Mouse (Mus musculus) kidney, embryonic 16.5 days (tissue): ENCODE data around the gene Snapc3. TPM values are rescaled to one million over a fixed set of nuclear protein-coding genes. Genes with fewer than 3 reads are reported as not detected.
"Not testable (repeated sequence)": the region's sequence is repeated elsewhere in the genome, so short reads cannot be mapped to it uniquely, and the experiment has no call there.

Source experiments
- ATAC-seq: fragments of 200-750 bp; cut with Nextera tagmentation; 2 replicates; pipeline ENCODE4 v1.8.0; 2017; ENCODE audit warnings: moderate TSS enrichment; ENCODE audit not compliant: low FRiP score, low TSS enrichment
- H3K27ac ChIP-seq: fragments of 300-500 bp; sonication (generic); 2 replicates; pipeline ENCODE4 v1.5.1; 2014; ENCODE audit warnings: low read length
- H3K27me3 ChIP-seq: fragments of 300-500 bp; sonication (generic); 2 replicates; pipeline ENCODE4 v1.6.1; 2014; ENCODE audit warnings: low read length, control low read depth, mixed read lengths; ENCODE audit not compliant: insufficient read depth
- H3K36me3 ChIP-seq: fragments of 300-500 bp; sonication (generic); 2 replicates; pipeline ENCODE4 v1.6.1; 2014; ENCODE audit warnings: low read length, control low read depth, mixed read lengths; ENCODE audit not compliant: insufficient read depth
- H3K4me1 ChIP-seq: fragments of 300-500 bp; sonication (generic); 2 replicates; pipeline ENCODE4 v1.6.1; 2014; ENCODE audit warnings: low read length, control low read depth, mixed read lengths; ENCODE audit not compliant: insufficient read depth
- H3K4me2 ChIP-seq: fragments of 300-500 bp; sonication (generic); replicated peaks from 2 replicates; pipeline ENCODE4 v1.6.1; 2014; ENCODE audit warnings: low read depth, low read length
- H3K4me3 ChIP-seq: fragments of 300-500 bp; sonication (generic); 2 replicates; pipeline ENCODE4 v1.5.1; 2014; ENCODE audit warnings: mild to moderate bottlenecking, low read length
- H3K9ac ChIP-seq: fragments of 300-500 bp; sonication (generic); replicated peaks from 2 replicates; pipeline ENCODE4 v1.6.1; 2014; ENCODE audit warnings: low read length
- H3K9me3 ChIP-seq: fragments of 300-500 bp; sonication (generic); 2 replicates; pipeline ENCODE4 v1.6.1; 2016; ENCODE audit warnings: low read length, control low read depth
- WGBS: fragments of 180-500 bp; shearing (Covaris S2); extraction: QIAGEN DNeasy Blood & Tissue Kit; methylation state at CpG from one replicate; pipeline ENCODE4 v1.1.7; 2014; 5-methylcytosine and 5-hydroxymethylcytosine counted together
- polyA plus RNA-seq: library from polyadenylated mRNA; unstranded; fragments of >200 nt; fragmentation: Nextera tagmentation; extraction: Ambion mirVana; gene quantifications from 2 replicates; pipeline ENCODE4 v1.2.1, GENCODE M21; 2015

Snapc3 gene
- polyA plus RNA-seq, 1 experiment from 2014 or later, result 43.9 TPM

- Histone ChIP-seq H3K4me3 (peak overlapping the region; percentile 82), H3K9me3 (no peaks in the 10 kb centered on the region), H3K4me2 (peak overlapping the region; percentile 73), H3K9ac (peak overlapping the region; percentile 92), H3K4me1 (peaks cover 9% of the 10 kb centered on the region), H3K36me3 (peaks cover 22% of the 10 kb centered on the region), H3K27me3 (no peaks in the 10 kb centered on the region), H3K27ac (no peak overlapping the region)
- WGBS, result 20% methylated on average over 12 of the region's 12 CpGs
- no peak for ATAC-seq
Observed at GRCm38 (mm10) chr4:83485250-83485649, 67.7 kb downstream of the Snapc3 start.

GRCm38 (mm10) chr4:83485735-83486116 is 68.2 kb downstream of the Snapc3 start:
- peaks cover 22% of the 10 kb centered on the region for H3K36me3 ChIP-seq
- peak overlapping the region; percentile 73 for H3K4me2 ChIP-seq
- H3K4me3 ChIP-seq, result peak overlapping the region; percentile 82
- peak; percentile 90 for ATAC-seq
- peak overlapping the region; percentile 92 for H3K9ac ChIP-seq
- H3K27ac ChIP-seq, result peak overlapping the region; percentile 97
- H3K27me3 ChIP-seq, result no peaks in the 10 kb centered on the region
- peaks cover 9% of the 10 kb centered on the region for H3K4me1 ChIP-seq
- H3K9me3 ChIP-seq, result no peaks in the 10 kb centered on the region
- 0% methylated on average over 19 of the region's 40 CpGs for WGBS

GRCm38 (mm10) chr4:83486117-83486901 is 68.8 kb downstream of the Snapc3 start, which contains the start of gene Psip1:
Gene Psip1, minus strand, starts transcription at chr4:83486459.
- WGBS, result under 1% methylated on average over 62 of the region's 86 CpGs
- Histone ChIP-seq H3K9ac (peak within 1 kb of the TSS; percentile 92), H3K4me3 (peak within 1 kb of the TSS; percentile 82), H3K36me3 (peaks cover 17% of the 10 kb centered on the region), H3K27me3 (no peaks in the 10 kb centered on the region), H3K4me1 (peaks cover 9% of the 10 kb centered on the region), H3K4me2 (peak within 1 kb of the TSS; percentile 73), H3K27ac (peak within 1 kb of the TSS; percentile 97), H3K9me3 (no peaks in the 10 kb centered on the region)
- peak; percentile 95 for ATAC-seq

GRCm38 (mm10) chr4:83489121-83489520 is 71.6 kb downstream of the Snapc3 start:
- no peaks in the 10 kb centered on the region for H3K27me3 ChIP-seq
- no peak overlapping the region for H3K9ac ChIP-seq
- no peaks in the 10 kb centered on the region for H3K9me3 ChIP-seq
- H3K27ac ChIP-seq, result no peak overlapping the region
- H3K4me2 ChIP-seq, result no peak overlapping the region
- H3K36me3 ChIP-seq, result no peaks in the 10 kb centered on the region
- H3K4me3 ChIP-seq, result no peak overlapping the region
- no peak for ATAC-seq
- WGBS, result 31% methylated on average over 5 of the region's 5 CpGs
- H3K4me1 ChIP-seq, result peaks cover 9% of the 10 kb centered on the region

GRCm38 (mm10) chr4:83493112-83493511 is 75.6 kb downstream of the Snapc3 start:
- WGBS, result 100% methylated on average over 1 of the region's 1 CpGs
- ATAC-seq, result no peak
- no peaks in the 10 kb centered on the region for H3K27me3 ChIP-seq

GRCm38 (mm10) chr4:83497013-83497412 is 79.5 kb downstream of the Snapc3 start:
- ATAC-seq, H3K4me3 ChIP-seq: not testable (repeated sequence)

More at GRCm38 (mm10) chr4:83493112-83493511, 75.6 kb downstream of the Snapc3 start:
- no peaks in the 10 kb centered on the region for H3K9me3 ChIP-seq
- no peaks in the 10 kb centered on the region for H3K4me1 ChIP-seq
- no peak overlapping the region for H3K4me3 ChIP-seq
- no peaks in the 10 kb centered on the region for H3K36me3 ChIP-seq
- H3K4me2 ChIP-seq, result no peak overlapping the region
- no peak overlapping the region for H3K9ac ChIP-seq
- H3K27ac ChIP-seq, result no peak overlapping the region

GRCm38 (mm10) chr4:83500154-83501036 is 82.9 kb downstream of the Snapc3 start:
- Histone ChIP-seq H3K4me2 (peak overlapping the region; percentile 44), H3K27me3 (no peaks in the 10 kb centered on the region), H3K4me1 (0 out of 2 replicates have a peak, but pooled peaks cover 6% of the 10 kb centered on the region), H3K36me3 (no peaks in the 10 kb centered on the region), H3K27ac (no peak overlapping the region), H3K9ac (no peak overlapping the region; the same call in 1 of the 2 replicates), H3K4me3 (peak overlapping the region; percentile 29), H3K9me3 (no peaks in the 10 kb centered on the region)
- ATAC-seq, result no peak
- WGBS, result 10% methylated on average over 22 of the region's 22 CpGs

More at GRCm38 (mm10) chr4:83497013-83497412, 79.5 kb downstream of the Snapc3 start:
- not testable (repeated sequence) for H3K36me3 ChIP-seq, H3K9me3 ChIP-seq, H3K4me1 ChIP-seq, H3K27ac ChIP-seq, H3K9ac ChIP-seq, H3K27me3 ChIP-seq, H3K4me2 ChIP-seq
- 90% methylated on average over 5 of the region's 5 CpGs for WGBS

- WGBS, result 47% methylated on average over 7 of the region's 7 CpGs
- Histone ChIP-seq H3K9ac (no peak overlapping the region), H3K9me3 (no peaks in the 10 kb centered on the region), H3K27ac (no peak overlapping the region), H3K4me3 (peak overlapping the region; percentile 29; the same call in 1 of the 2 replicates), H3K4me1 (0 out of 2 replicates have a peak, but pooled peaks cover 6% of the 10 kb centered on the region), H3K27me3 (no peaks in the 10 kb centered on the region), H3K36me3 (no peaks in the 10 kb centered on the region), H3K4me2 (peak overlapping the region; percentile 44)
- no peak for ATAC-seq
Observed at GRCm38 (mm10) chr4:83501037-83501430, 83.5 kb downstream of the Snapc3 start.

GRCm38 (mm10) chr4:83509600-83509999 is 92.1 kb downstream of the Snapc3 start:
- no peaks in the 10 kb centered on the region for H3K27me3 ChIP-seq
- ATAC-seq, result no peak
- no peaks in the 10 kb centered on the region for H3K36me3 ChIP-seq
- no peak overlapping the region for H3K4me3 ChIP-seq
- 39% methylated on average over 2 of the region's 2 CpGs for WGBS
- no peak overlapping the region for H3K9ac ChIP-seq
- no peak overlapping the region for H3K4me2 ChIP-seq
- H3K4me1 ChIP-seq, result no peaks in the 10 kb centered on the region
- no peaks in the 10 kb centered on the region for H3K9me3 ChIP-seq
- H3K27ac ChIP-seq, result no peak overlapping the region
